Mouse (Mus musculus): ENCODE results near the gene Tm6sf1. TPM values are rescaled to one million over a fixed set of nuclear protein-coding genes. Genes with fewer than 3 reads are reported as not detected.
A peak's percentile ranks its signal among the peaks of the same experiment; 100 is the strongest.
"Not testable (repeated sequence)": the region's sequence is repeated elsewhere in the genome, so short reads cannot be mapped to it uniquely, and the experiment has no call there.

Tm6sf1 gene
- polyA plus RNA-seq, 1 experiment: 11.4 TPM

DNA sequence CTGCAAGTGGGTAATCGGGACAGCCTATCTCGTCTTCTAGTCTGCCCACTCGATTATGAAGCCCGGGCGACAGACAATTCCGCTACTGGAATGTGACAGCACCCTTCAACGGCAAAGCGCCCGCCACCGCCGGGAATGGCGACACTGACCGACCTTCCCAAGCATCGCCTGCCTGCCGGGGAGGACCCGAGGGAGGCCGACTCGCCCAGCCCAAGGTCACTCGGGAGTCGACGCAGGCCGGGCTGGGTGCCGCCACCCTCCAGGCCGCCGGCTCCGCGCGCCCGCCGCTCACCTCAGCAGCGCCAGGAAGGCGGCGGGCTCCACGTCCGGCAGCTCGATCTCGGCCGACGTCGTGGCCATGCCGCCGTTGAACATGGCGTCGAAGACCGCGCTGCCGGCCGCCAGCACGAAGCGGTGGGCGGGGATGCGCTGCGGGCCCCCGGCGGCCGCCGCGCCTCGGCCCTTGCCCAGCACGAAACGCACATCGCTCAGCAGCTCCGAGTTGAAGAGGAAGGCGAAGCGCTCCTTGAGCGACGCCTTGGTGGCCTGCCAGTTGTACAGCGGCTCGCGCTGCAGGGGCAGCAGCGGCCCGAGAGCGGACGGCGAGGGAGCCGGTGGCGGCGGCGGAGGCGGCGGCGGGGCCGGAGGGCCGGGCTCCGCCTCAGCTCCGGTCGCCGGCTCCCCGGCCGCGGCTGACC, 30.0 kb upstream of the Tm6sf1 start:
- Histone ChIP-seq H3K79me2 (ENCODE audit: control insufficient read depth, insufficient read depth) (peaks cover 48% of the 10 kb centered on the region), H3K4me2 (ENCODE audit: low read depth) (peak overlapping the region; percentile 89), H3K27me3 (ENCODE audit: control insufficient read depth, insufficient read depth, insufficient read length) (no peaks in the 10 kb centered on the region), H3K4me3 (peak overlapping the region; percentile 64), H3K36me3 (ENCODE audit: control insufficient read depth, insufficient read depth) (no peaks in the 10 kb centered on the region), H3ac (ENCODE audit: control insufficient read depth, insufficient read length) (peak overlapping the region; percentile 90)
- no peak for TF ChIP-seq POLR2AphosphoS2 (IDR thresholded peaks at IDR 0.05; ENCODE audit: insufficient read length, low read depth)
- no peak for TF ChIP-seq E2F4 (IDR thresholded peaks at IDR 0.05; ENCODE audit: insufficient read depth)
- peak; percentile 13 for TF ChIP-seq POLR2A (IDR thresholded peaks at IDR 0.05; ENCODE audit: insufficient read length, low read depth)
- no peak for TF ChIP-seq MAX (IDR thresholded peaks at IDR 0.05; ENCODE audit: low read depth)

DNA sequence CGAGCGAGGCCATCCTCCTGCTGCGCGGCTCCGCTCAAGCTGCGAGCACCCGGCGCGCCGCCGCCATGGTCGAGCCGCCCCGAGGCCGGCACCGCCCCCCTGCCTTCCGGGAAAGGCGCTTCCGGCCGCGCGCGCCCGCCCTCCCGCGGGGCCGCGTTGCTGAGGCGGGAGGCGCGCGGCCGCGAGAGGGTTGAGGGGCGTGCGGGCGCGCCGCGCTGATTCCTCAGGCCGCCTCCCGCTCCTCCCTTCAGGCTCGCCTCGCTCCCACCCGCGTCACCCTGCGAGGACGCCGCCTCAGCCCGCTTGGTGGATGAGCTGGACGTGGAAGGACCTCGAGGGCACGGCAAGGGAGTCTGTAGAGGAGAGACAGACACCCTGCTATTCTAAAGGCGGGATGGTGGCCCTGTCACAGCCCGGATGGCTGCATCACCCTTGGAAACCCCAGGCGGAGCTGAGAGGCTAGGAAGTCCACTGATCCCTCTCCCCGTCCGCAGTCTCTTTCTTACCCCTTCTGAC, 29.4 kb upstream of the Tm6sf1 start, which contains the start of gene Btbd1:
Gene Btbd1 (minus strand): TSS at position 53 of the 516 bp plus-strand sequence.
- Histone ChIP-seq H3ac (ENCODE audit: control insufficient read depth, insufficient read length) (peak within 1 kb of the TSS; percentile 90), H3K4me3 (peak within 1 kb of the TSS; percentile 64), H3K79me2 (ENCODE audit: control insufficient read depth, insufficient read depth) (peaks cover 42% of the 10 kb centered on the region), H3K27me3 (ENCODE audit: control insufficient read depth, insufficient read depth, insufficient read length) (no peaks in the 10 kb centered on the region), H3K4me2 (ENCODE audit: low read depth) (peak within 1 kb of the TSS; percentile 89), H3K36me3 (ENCODE audit: control insufficient read depth, insufficient read depth) (no peaks in the 10 kb centered on the region)
- TF ChIP-seq TCF3 (IDR thresholded peaks at IDR 0.05; ENCODE audit: insufficient read length, low read depth) (no peak), CEBPB (IDR thresholded peaks at IDR 0.05; ENCODE audit: insufficient read depth, poor library complexity, severe bottlenecking) (no peak), MYOD1 (IDR thresholded peaks at IDR 0.05; ENCODE audit: control insufficient read depth in 1 of 3, insufficient read length in 2 of 3, low read depth in 2 of 3) (peak in 1 of 3 experiments; percentile 2), MYOG (IDR thresholded peaks at IDR 0.05; ENCODE audit: control insufficient read depth in 1 of 3, insufficient read depth in 1 of 3, insufficient read length in 2 of 3, low read depth in 2 of 3) (no peak), POLR2A (IDR thresholded peaks at IDR 0.05; ENCODE audit: insufficient read length, low read depth) (peak; percentile 87), POLR2AphosphoS2 (IDR thresholded peaks at IDR 0.05; ENCODE audit: insufficient read length, low read depth) (peak; percentile 86), TCF12 (IDR thresholded peaks at IDR 0.05; ENCODE audit: insufficient read depth, poor library complexity, severe bottlenecking) (no peak), USF1 (IDR thresholded peaks at IDR 0.05; ENCODE audit: low read depth) (no peak), REST (IDR thresholded peaks at IDR 0.05; ENCODE audit: insufficient read depth, insufficient read length) (no peak), MAX (IDR thresholded peaks at IDR 0.05; ENCODE audit: low read depth) (no peak), SRF (IDR thresholded peaks at IDR 0.05; ENCODE audit: control insufficient read depth, insufficient read length, low read depth) (peak; percentile 79), E2F4 (IDR thresholded peaks at IDR 0.05; ENCODE audit: insufficient read depth) (no peak)

DNA sequence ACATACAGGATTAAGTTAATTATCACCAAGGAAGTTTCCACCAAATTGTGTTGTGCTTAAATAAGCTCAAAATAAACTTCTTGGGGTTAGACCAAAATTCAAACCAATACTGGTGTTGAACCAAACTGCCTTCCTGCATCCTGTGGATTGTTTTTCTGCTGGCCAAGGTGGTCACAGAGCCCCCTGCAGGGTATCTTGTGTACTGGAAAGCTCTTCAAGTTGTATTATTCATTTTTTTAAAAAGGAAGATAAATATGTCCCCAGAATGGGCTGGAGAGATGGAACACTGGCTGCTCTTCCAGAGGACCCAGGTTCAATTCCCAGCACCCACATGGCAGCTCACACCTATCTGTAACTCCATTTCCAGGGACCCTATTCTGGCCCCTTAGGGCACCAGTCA, 24.0 kb upstream of the Tm6sf1 start:
- TF ChIP-seq USF1 (IDR thresholded peaks at IDR 0.05; ENCODE audit: low read depth) (no peak), POLR2AphosphoS2 (IDR thresholded peaks at IDR 0.05; ENCODE audit: insufficient read length, low read depth) (no peak), CEBPB (IDR thresholded peaks at IDR 0.05; ENCODE audit: insufficient read depth, poor library complexity, severe bottlenecking) (no peak), E2F4 (IDR thresholded peaks at IDR 0.05; ENCODE audit: insufficient read depth) (no peak), REST (IDR thresholded peaks at IDR 0.05; ENCODE audit: insufficient read depth, insufficient read length) (no peak), TCF3 (IDR thresholded peaks at IDR 0.05; ENCODE audit: insufficient read length, low read depth) (no peak), TCF12 (IDR thresholded peaks at IDR 0.05; ENCODE audit: insufficient read depth, poor library complexity, severe bottlenecking) (no peak)
- H3K4me2 ChIP-seq (ENCODE audit: low read depth): no peak overlapping the region
- no peaks in the 10 kb centered on the region for H3K36me3 ChIP-seq (ENCODE audit: control insufficient read depth, insufficient read depth)
- no peak overlapping the region for H3ac ChIP-seq (ENCODE audit: control insufficient read depth, insufficient read length)
- no peak overlapping the region for H3K4me3 ChIP-seq
- no peaks in the 10 kb centered on the region for H3K27me3 ChIP-seq (ENCODE audit: control insufficient read depth, insufficient read depth, insufficient read length)
- no peaks in the 10 kb centered on the region for H3K79me2 ChIP-seq (ENCODE audit: control insufficient read depth, insufficient read depth)

DNA sequence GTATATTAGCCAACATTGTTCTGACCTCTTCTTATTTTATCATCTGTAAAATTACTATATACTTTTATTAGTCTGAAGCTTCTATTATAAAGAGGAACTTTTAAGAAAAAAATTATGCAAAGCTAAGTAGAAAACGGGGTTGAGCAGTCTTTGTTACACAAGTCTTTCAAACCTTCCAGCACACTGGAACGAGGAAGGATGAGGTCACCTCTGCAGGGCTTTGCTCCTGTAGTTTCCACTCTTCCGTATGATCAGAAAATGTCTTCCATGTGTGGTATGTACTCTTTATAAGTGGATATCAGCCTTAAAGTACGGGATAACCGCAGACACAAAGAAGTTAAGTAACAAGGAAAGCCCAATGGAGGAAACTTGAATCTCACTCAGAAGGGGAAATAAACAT, 23.4 kb upstream of the Tm6sf1 start:
- Histone ChIP-seq H3K79me2 (ENCODE audit: control insufficient read depth, insufficient read depth) (no peaks in the 10 kb centered on the region), H3K4me2 (ENCODE audit: low read depth) (no peak overlapping the region), H3K36me3 (ENCODE audit: control insufficient read depth, insufficient read depth) (no peaks in the 10 kb centered on the region), H3K27me3 (ENCODE audit: control insufficient read depth, insufficient read depth, insufficient read length) (no peaks in the 10 kb centered on the region), H3K4me3 (no peak overlapping the region), H3ac (ENCODE audit: control insufficient read depth, insufficient read length) (no peak overlapping the region)
- TF ChIP-seq MAX (IDR thresholded peaks at IDR 0.05; ENCODE audit: low read depth): no peak
- TF ChIP-seq E2F4 (IDR thresholded peaks at IDR 0.05; ENCODE audit: insufficient read depth): no peak
- no peak for TF ChIP-seq TCF3 (IDR thresholded peaks at IDR 0.05; ENCODE audit: insufficient read length, low read depth)
- TF ChIP-seq TCF12 (IDR thresholded peaks at IDR 0.05; ENCODE audit: insufficient read depth, poor library complexity, severe bottlenecking): no peak
- TF ChIP-seq USF1 (IDR thresholded peaks at IDR 0.05; ENCODE audit: low read depth): no peak
- TF ChIP-seq SRF (IDR thresholded peaks at IDR 0.05; ENCODE audit: control insufficient read depth, insufficient read length, low read depth): no peak
- TF ChIP-seq POLR2AphosphoS2 (IDR thresholded peaks at IDR 0.05; ENCODE audit: insufficient read length, low read depth): no peak

DNA sequence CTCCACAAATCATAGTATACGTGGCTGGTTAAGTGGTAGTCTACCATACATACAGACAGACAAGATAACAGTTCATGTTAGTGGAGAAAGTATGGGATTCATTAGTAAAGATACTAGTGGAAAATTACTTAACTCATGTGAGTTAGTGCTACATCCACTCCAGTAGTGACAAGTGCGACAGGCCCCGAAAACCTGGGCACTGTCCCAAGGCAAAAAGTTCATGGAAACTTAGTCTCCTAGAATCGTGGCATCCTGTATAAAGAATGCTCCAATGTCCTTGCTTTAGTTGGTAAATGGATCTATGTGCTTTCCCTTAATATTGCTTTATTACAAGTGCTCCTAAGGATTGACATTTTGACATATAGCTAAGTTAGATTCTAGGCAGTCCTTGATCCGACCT, 21.0 kb upstream of the Tm6sf1 start:
- not testable (repeated sequence) for H3K36me3 ChIP-seq (ENCODE audit: control insufficient read depth, insufficient read depth); H3K27me3 ChIP-seq (ENCODE audit: control insufficient read depth, insufficient read depth, insufficient read length); H3ac ChIP-seq (ENCODE audit: control insufficient read depth, insufficient read length); H3K4me3 ChIP-seq; H3K4me2 ChIP-seq (ENCODE audit: low read depth); H3K79me2 ChIP-seq (ENCODE audit: control insufficient read depth, insufficient read depth)
